In the genomic region with DNA sequence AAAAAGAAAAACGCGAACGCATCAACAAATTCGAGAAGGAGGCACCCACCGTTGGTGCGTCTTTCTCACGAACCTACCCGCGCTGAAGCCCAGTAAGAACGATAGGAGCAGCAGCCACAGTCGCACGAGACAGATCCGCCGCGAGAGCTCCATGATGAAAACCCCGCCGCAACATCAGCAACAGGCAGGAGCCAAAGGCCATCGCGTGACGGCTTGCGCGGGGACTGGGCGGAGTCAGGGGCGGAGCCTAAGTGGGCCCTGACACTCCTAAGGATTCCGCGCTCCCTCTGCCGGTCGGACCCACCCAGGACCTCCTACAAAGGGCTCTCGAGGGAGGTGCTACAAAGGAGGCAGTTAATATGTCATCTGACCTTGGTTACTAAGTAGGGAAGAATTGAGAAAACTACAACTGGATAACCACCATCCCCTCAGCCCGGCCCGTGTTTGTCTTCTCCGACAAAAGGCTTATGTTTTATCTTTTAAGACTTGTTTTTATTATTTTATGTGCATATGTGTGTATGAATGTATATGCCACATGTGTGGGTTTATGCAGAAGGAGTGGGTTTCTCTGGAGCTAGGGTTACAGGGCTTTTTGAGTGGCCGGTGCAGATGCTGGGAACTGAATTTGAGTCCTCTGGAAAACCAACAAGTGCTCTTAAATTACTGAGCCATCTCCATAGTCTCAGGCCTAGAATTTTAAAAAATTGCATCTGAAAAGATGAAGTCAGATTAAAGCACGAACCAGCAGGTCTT, we compare ENCODE assay signal across 8 mouse cellular contexts. TPM values are rescaled to one million over a fixed set of nuclear protein-coding genes. Genes with fewer than 3 reads are reported as not detected.
A peak's percentile ranks its signal among the peaks of the same experiment; 100 is the strongest.
DNase-seq lines count a peak whose midpoint lies in the region; ATAC-seq lines count a peak whose summit lies in the region.

Gene Scpep1 (minus strand): TSS at position 249 of the 753 bp plus-strand sequence.

- peak within 1 kb of the TSS; percentile 63 for H3K4me3 ChIP-seq in hindbrain, embryonic 16.5 days (ENCODE audit: low read length)
- peak within 1 kb of the TSS; percentile 72 for H3K4me3 ChIP-seq in macrophage (ENCODE audit: inconsistent target)

- peak; percentile 98 for ATAC-seq in hindbrain, embryonic 16.5 days

- 0 out of 2 replicates have a peak, but pooled peaks cover 3% of the 10 kb centered on the region for H3K4me1 ChIP-seq in hindbrain, embryonic 16.5 days (ENCODE audit: control insufficient read depth, insufficient read depth, low read depth, low read length)

- H3K4me2 ChIP-seq in hindbrain, embryonic 16.5 days (ENCODE audit: low read length) = peak within 1 kb of the TSS; percentile 69

- 5% methylated on average over 34 of the region's 34 CpGs for WGBS in hindbrain, embryonic 16.5 days
- 5% methylated on average over 34 of the region's 34 CpGs for WGBS in macrophage (ENCODE audit: missing documents)

- peak; percentile 99 for DNase-seq in WW6 (ENCODE audit: low read depth, low spot score)
- DNase-seq in cerebellum, postnatal 4 days (ENCODE audit: low spot score in 2 of 2) = peak; percentile 92 to 95
- peak; percentile 98 for DNase-seq in gastrocnemius, adult 18-20 months (ENCODE audit: low spot score)
- DNase-seq in left cerebral cortex, adult 18-20 months (ENCODE audit: low spot score in 2 of 2) = peak; percentile 96 to 97
- DNase-seq in right cerebral cortex, adult 18-20 months = peak; percentile 96
- peak; percentile 88 for DNase-seq in urinary bladder, postnatal 10 days (ENCODE audit: low spot score)

- no peaks in the 10 kb centered on the region for H3K27me3 ChIP-seq in hindbrain, embryonic 16.5 days (replicated peaks; ENCODE audit: control insufficient read depth, insufficient read depth, low read length)

- H3K9ac ChIP-seq in hindbrain, embryonic 16.5 days (ENCODE audit: low read depth, low read length) = peak within 1 kb of the TSS; percentile 66

- no peaks in the 10 kb centered on the region for H3K9me3 ChIP-seq in hindbrain, embryonic 16.5 days (ENCODE audit: control insufficient read depth, low read length)

- H3K27ac ChIP-seq in hindbrain, embryonic 16.5 days (ENCODE audit: low read depth, low read length) = peak within 1 kb of the TSS; percentile 75
- peak within 1 kb of the TSS; percentile 90 for H3K27ac ChIP-seq in macrophage

- no peaks in the 10 kb centered on the region; the same call in 1 of the 2 replicates for H3K36me3 ChIP-seq in hindbrain, embryonic 16.5 days (ENCODE audit: control insufficient read depth, insufficient read depth, low read length)
- H3K36me3 ChIP-seq in macrophage (ENCODE audit: inconsistent target) = peaks cover 5% of the 10 kb centered on the region; the same call in 1 of the 2 replicates

- peaks cover 47% of the 10 kb centered on the region for H3K79me2 ChIP-seq in macrophage (ENCODE audit: inconsistent target)

RNA-seq across cellular contexts. Expression of gene Scpep1, which starts in this region (rescaled TPM):
- total RNA-seq in gastrocnemius, adult 18-20 months (2021) = 1 to 10 TPM; 5.9 to 8.8 TPM
- polyA plus RNA-seq in hindbrain, embryonic 16.5 days (2015; fragmentation: Nextera tagmentation; extraction: Ambion mirVana) = 38.4 and 40.0 TPM in 2 replicates
- total RNA-seq in left cerebral cortex, adult 18-20 months (2021) = 10 to 100 TPM; 19.2 to 20.4 TPM
- 100 to 1,000 TPM in 11 of 26 experiments, 10 to 100 TPM in 15; 63.8 to 196 (median 95.8) TPM for total RNA-seq in macrophage (2018; cell fraction: chromatin; rRNA removed)
- 100 to 1,000 TPM; 375 to 645 (median 470) TPM for total RNA-seq in macrophage (2018; cell fraction: cytosol; rRNA removed)
- 100 to 1,000 TPM; 156 to 532 (median 386) TPM for total RNA-seq in macrophage (2018; cell fraction: nucleus; rRNA removed)
- polyA plus RNA-seq in macrophage (2018) = 284 to 556 TPM (median 477 TPM) in 3 replicates

Comparison
In these comparisons a context has a peak if more than half of its experiments do, and no peak if none do; other contexts are left out.
1. Peak in every context shown above with its lines: DNase-seq, ATAC-seq, H3K4me3 ChIP-seq and H3K27ac ChIP-seq.